Mouse (Mus musculus): ENCODE data around the gene Arhgap10.

- no peak for TF ChIP-seq GATA1 (IDR thresholded peaks at IDR 0.05; ENCODE audit: low read length)
- TF ChIP-seq TAL1 (IDR thresholded peaks at IDR 0.05; ENCODE audit: low read length): no peak
Measured at GRCm38 (mm10) chr8:77275571-77275970, 242.2 kb downstream of the Arhgap10 start.
